Mouse (Mus musculus): ENCODE measurements around the gene Ccdc85b. TPM values are rescaled to one million over a fixed set of nuclear protein-coding genes. Genes with fewer than 3 reads are reported as not detected.

Ccdc85b gene
- polyA plus RNA-seq, 1 experiment from 2014 or later, result 11.6 TPM

- ATAC-seq (ENCODE audit: low FRiP score, low TSS enrichment) (peak; percentile 50), DNase-seq (ENCODE audit: low spot score) (peak; percentile 56)
- Histone ChIP-seq H3K4me1 (replicated peaks; ENCODE audit: control insufficient read depth, insufficient read depth) (no peaks in the 10 kb centered on the region), H3K36me3 (ENCODE audit: control insufficient read depth, insufficient read depth, low read length) (no peaks in the 10 kb centered on the region), H3K4me3 (ENCODE audit: low read depth, low read length) (peak overlapping the region; percentile 51), H3K9ac (ENCODE audit: low read length) (no peak overlapping the region), H3K27ac (replicated peaks) (no peak overlapping the region), H3K9me3 (ENCODE audit: control insufficient read depth, low read length) (no peaks in the 10 kb centered on the region), H3K27me3 (ENCODE audit: control insufficient read depth, insufficient read depth, low read length) (peaks cover 3% of the 10 kb centered on the region; the same call in 1 of the 2 replicates), H3K4me2 (replicated peaks; ENCODE audit: low read depth) (peak overlapping the region; percentile 92)
- 5% methylated on average over 36 of the region's 36 CpGs for WGBS
- no peak for TF ChIP-seq CTCF (IDR thresholded peaks at IDR 0.05; ENCODE audit: low read depth)
- TF ChIP-seq EP300 (optimal IDR thresholded peaks at IDR 0.05), result no peak
Measured at GRCm38 (mm10) chr19:5448354-5449150, 9.1 kb downstream of the Ccdc85b start.

DNA sequence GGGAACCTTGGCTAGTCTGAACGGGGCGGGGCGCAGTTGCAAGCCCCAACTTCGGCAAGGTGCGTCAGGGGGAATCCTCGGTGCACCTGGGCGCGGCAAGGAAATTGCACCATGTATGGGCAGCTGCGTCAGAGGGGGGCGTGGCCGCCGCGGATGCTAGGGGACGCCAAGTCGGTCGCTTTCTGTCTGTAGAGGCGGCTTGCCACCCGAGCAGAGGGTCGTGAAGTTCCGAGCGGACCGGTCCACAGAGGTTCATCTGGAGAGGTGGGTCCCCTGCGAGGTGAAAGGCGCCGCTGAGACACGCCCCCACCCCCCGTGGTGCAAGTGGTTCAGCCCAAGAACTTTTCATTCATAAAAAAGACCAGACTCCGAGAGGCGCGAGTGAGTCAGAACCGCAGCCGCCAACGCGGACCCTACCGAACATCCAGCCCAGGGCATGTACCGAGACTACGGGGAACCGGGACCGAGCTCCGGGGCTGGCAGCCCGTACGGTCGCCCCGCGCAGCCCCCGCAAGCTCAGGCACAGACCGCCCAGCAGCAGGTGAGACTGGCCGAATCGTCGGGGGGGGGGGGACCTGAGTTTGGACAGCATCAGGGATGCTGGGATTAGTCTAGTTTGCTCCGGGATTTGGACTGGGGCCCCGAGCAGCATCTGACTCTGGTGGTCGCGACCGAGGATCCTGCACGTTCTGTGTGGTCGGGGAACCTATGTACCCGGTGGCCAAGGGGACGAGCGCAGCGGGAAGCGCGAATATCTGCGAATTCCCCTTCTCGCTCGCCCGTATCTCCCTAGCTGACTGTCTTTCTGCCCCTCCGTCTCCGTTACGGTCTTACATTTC lies 10.0 kb downstream of the Ccdc85b start, which contains the start of gene Fosl1:
Gene Fosl1, plus strand, starts transcription at position 33 of the 839 bp plus-strand sequence.
- Histone ChIP-seq H3K9me3 (ENCODE audit: control insufficient read depth, low read length) (no peaks in the 10 kb centered on the region), H3K36me3 (ENCODE audit: control insufficient read depth, insufficient read depth, low read length) (no peaks in the 10 kb centered on the region), H3K4me3 (ENCODE audit: low read depth, low read length) (peak within 1 kb of the TSS; percentile 51), H3K27me3 (ENCODE audit: control insufficient read depth, insufficient read depth, low read length) (peaks cover 3% of the 10 kb centered on the region; the same call in 1 of the 2 replicates), H3K4me1 (replicated peaks; ENCODE audit: control insufficient read depth, insufficient read depth) (no peaks in the 10 kb centered on the region), H3K9ac (ENCODE audit: low read length) (peak within 1 kb of the TSS; percentile 48), H3K27ac (replicated peaks) (no peak within 1 kb of the TSS), H3K4me2 (replicated peaks; ENCODE audit: low read depth) (peak within 1 kb of the TSS; percentile 92)
- ATAC-seq (ENCODE audit: low FRiP score, low TSS enrichment) (peak; percentile 70), DNase-seq (ENCODE audit: low spot score) (peak; percentile 88)
- WGBS, result under 1% methylated on average over 70 of the region's 70 CpGs
- TF ChIP-seq CTCF (IDR thresholded peaks at IDR 0.05; ENCODE audit: low read depth) (0 out of 2 replicates have a peak, but pooled peaks have one; percentile 2), EP300 (optimal IDR thresholded peaks at IDR 0.05) (no peak)

- Histone ChIP-seq H3K4me1 (replicated peaks; ENCODE audit: control insufficient read depth, insufficient read depth) (no peaks in the 10 kb centered on the region), H3K9me3 (ENCODE audit: control insufficient read depth, low read length) (no peaks in the 10 kb centered on the region), H3K36me3 (ENCODE audit: control insufficient read depth, insufficient read depth, low read length) (no peaks in the 10 kb centered on the region), H3K4me2 (replicated peaks; ENCODE audit: low read depth) (no peak overlapping the region), H3K27me3 (ENCODE audit: control insufficient read depth, insufficient read depth, low read length) (peaks cover 3% of the 10 kb centered on the region; the same call in 1 of the 2 replicates), H3K27ac (replicated peaks) (no peak overlapping the region), H3K9ac (ENCODE audit: low read length) (no peak overlapping the region), H3K4me3 (ENCODE audit: low read depth, low read length) (no peak overlapping the region)
- DNase-seq (ENCODE audit: low spot score) (no peak), ATAC-seq (ENCODE audit: low FRiP score, low TSS enrichment) (no peak)
- WGBS, result 89% methylated on average over 5 of the region's 5 CpGs
- no peak for TF ChIP-seq EP300 (optimal IDR thresholded peaks at IDR 0.05)
- no peak for TF ChIP-seq CTCF (IDR thresholded peaks at IDR 0.05; ENCODE audit: low read depth)
Measured at GRCm38 (mm10) chr19:5445747-5446146, 11.9 kb downstream of the Ccdc85b start.

- no peak for ATAC-seq (ENCODE audit: low FRiP score, low TSS enrichment)
- H3K9ac ChIP-seq (ENCODE audit: low read length), result no peak overlapping the region
- TF ChIP-seq CTCF (IDR thresholded peaks at IDR 0.05; ENCODE audit: low read depth) (no peak), EP300 (optimal IDR thresholded peaks at IDR 0.05) (no peak)
- WGBS, result 32% methylated on average over 7 of the region's 7 CpGs
- H3K9me3 ChIP-seq (ENCODE audit: control insufficient read depth, low read length), result 0 out of 2 replicates have a peak, but pooled peaks cover 3% of the 10 kb centered on the region
- H3K36me3 ChIP-seq (ENCODE audit: control insufficient read depth, insufficient read depth, low read length), result no peaks in the 10 kb centered on the region
- H3K4me3 ChIP-seq (ENCODE audit: low read depth, low read length), result no peak overlapping the region
- no peak for DNase-seq (ENCODE audit: low spot score)
- H3K27me3 ChIP-seq (ENCODE audit: control insufficient read depth, insufficient read depth, low read length), result peaks cover 3% of the 10 kb centered on the region; the same call in 1 of the 2 replicates
- no peak overlapping the region for H3K4me2 ChIP-seq (replicated peaks; ENCODE audit: low read depth)
- H3K27ac ChIP-seq (replicated peaks), result no peak overlapping the region
- H3K4me1 ChIP-seq (replicated peaks; ENCODE audit: control insufficient read depth, insufficient read depth), result no peaks in the 10 kb centered on the region
Measured at GRCm38 (mm10) chr19:5444954-5445353, 12.7 kb downstream of the Ccdc85b start.

GRCm38 (mm10) chr19:5444371-5444908 lies 13.3 kb downstream of the Ccdc85b start:
- Histone ChIP-seq H3K4me2 (replicated peaks; ENCODE audit: low read depth) (no peak overlapping the region), H3K27ac (replicated peaks) (no peak overlapping the region), H3K4me3 (ENCODE audit: low read depth, low read length) (no peak overlapping the region), H3K27me3 (ENCODE audit: control insufficient read depth, insufficient read depth, low read length) (peaks cover 3% of the 10 kb centered on the region; the same call in 1 of the 2 replicates), H3K9me3 (ENCODE audit: control insufficient read depth, low read length) (0 out of 2 replicates have a peak, but pooled peaks cover 3% of the 10 kb centered on the region), H3K9ac (ENCODE audit: low read length) (no peak overlapping the region), H3K36me3 (ENCODE audit: control insufficient read depth, insufficient read depth, low read length) (no peaks in the 10 kb centered on the region), H3K4me1 (replicated peaks; ENCODE audit: control insufficient read depth, insufficient read depth) (no peaks in the 10 kb centered on the region)
- TF ChIP-seq CTCF (IDR thresholded peaks at IDR 0.05; ENCODE audit: low read depth) (no peak), EP300 (optimal IDR thresholded peaks at IDR 0.05) (no peak)
- 53% methylated on average over 9 of the region's 9 CpGs for WGBS
- no peak for DNase-seq (ENCODE audit: low spot score)
- no peak for ATAC-seq (ENCODE audit: low FRiP score, low TSS enrichment)
